Mouse (Mus musculus) bone marrow, adult 2 months (tissue): ENCODE results near the gene Ablim1.

ENCODE experiments used
- CTCF ChIP-seq: fragments of 200-500 bp; IDR thresholded peaks from 2 replicates; pipeline ENCODE4 v1.5.1; 2011; ENCODE audit warnings: low read length, control low read depth; ENCODE audit not compliant: control insufficient read depth, insufficient read depth
- POLR2A ChIP-seq: fragments of 200-500 bp; IDR thresholded peaks from 2 replicates; pipeline ENCODE4 v1.6.1; 2011; ENCODE audit warnings: low read depth, mild to moderate bottlenecking, control low read depth, low read length, borderline replicate concordance; ENCODE audit not compliant: control insufficient read depth

GRCm38 (mm10) chr19:56997164-56997599 lies 317.5 kb downstream of the Ablim1 start:
- TF ChIP-seq POLR2A (no peak), CTCF (no peak)
